ENCODE assay signal across 8 mouse cellular contexts in the genomic region with DNA sequence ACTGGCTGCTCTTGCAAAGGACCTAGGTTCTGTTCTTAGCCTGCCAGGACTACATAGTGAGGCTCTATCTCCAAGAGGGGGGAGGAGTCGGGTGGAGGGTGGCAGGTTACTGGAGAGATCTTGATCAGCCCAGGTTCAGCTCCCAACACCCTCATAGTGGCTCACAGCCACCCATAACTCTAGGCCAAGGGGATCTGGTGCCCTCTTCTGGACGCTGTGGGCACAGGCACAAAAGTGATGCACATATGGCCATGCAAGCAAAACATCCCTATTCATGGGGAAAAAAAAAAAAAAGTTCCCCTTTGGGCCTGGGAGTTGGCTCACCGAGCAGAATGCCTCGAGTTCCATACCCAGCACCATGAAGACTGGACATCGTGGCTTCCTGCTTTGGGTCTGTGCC. TPM values are rescaled to one million over a fixed set of nuclear protein-coding genes. Genes with fewer than 3 reads are reported as not detected.
DNase-seq lines count a peak whose midpoint lies in the region; ATAC-seq and TF ChIP-seq lines count a peak whose summit lies in the region.

No protein-coding gene starts in this region.

- TF ChIP-seq CTCF in midbrain, postnatal 0 days (IDR thresholded peaks at IDR 0.05) = peak; percentile 62
- peak; percentile 73 for TF ChIP-seq CTCF in stomach, postnatal 0 days (IDR thresholded peaks at IDR 0.05; ENCODE audit: low read depth)

- peak; percentile 24 for DNase-seq in forebrain, embryonic 14.5 days (ENCODE audit: low spot score)
- no peak for DNase-seq in midbrain, postnatal 0 days (ENCODE audit: low spot score)
- DNase-seq in midbrain, embryonic 10.5 days (ENCODE audit: low spot score) = no peak
- peak; percentile 60 to 65 for DNase-seq in kidney, postnatal 4 days
- DNase-seq in stomach, postnatal 0 days (ENCODE audit: low spot score) = peak; percentile 47
- no peak for DNase-seq in right cerebral cortex, postnatal 4 days
- DNase-seq in layer of hippocampus, adult 9-10 months (ENCODE audit: low spot score) = no peak

- TF ChIP-seq EP300 in stomach, postnatal 0 days (optimal IDR thresholded peaks at IDR 0.05) = no peak

- no peak overlapping the region for H3K4me2 ChIP-seq in forebrain, embryonic 14.5 days (ENCODE audit: low read length)
- no peak overlapping the region for H3K4me2 ChIP-seq in forebrain, embryonic 13.5 days
- H3K4me2 ChIP-seq in midbrain, postnatal 0 days (ENCODE audit: low read depth, low read length, poor library complexity, severe bottlenecking) = no peak overlapping the region
- H3K4me2 ChIP-seq in stomach, postnatal 0 days (replicated peaks; ENCODE audit: low read depth) = no peak overlapping the region

- no peak overlapping the region for H3K27ac ChIP-seq in forebrain, embryonic 14.5 days (ENCODE audit: low read depth, low read length)
- no peak overlapping the region for H3K27ac ChIP-seq in forebrain, embryonic 13.5 days
- H3K27ac ChIP-seq in midbrain, postnatal 0 days (ENCODE audit: low read depth, low read length) = no peak overlapping the region
- no peak overlapping the region for H3K27ac ChIP-seq in midbrain, embryonic 10.5 days (replicated peaks)
- no peak overlapping the region for H3K27ac ChIP-seq in stomach, postnatal 0 days (replicated peaks)

- peaks cover 23% of the 10 kb centered on the region for H3K36me3 ChIP-seq in forebrain, embryonic 14.5 days (ENCODE audit: control insufficient read depth, insufficient read depth, low read length)
- H3K36me3 ChIP-seq in forebrain, embryonic 13.5 days (ENCODE audit: poor library complexity, severe bottlenecking) = peaks cover 23% of the 10 kb centered on the region
- peaks cover 19% of the 10 kb centered on the region for H3K36me3 ChIP-seq in midbrain, postnatal 0 days (ENCODE audit: insufficient read depth, low read length)
- H3K36me3 ChIP-seq in midbrain, embryonic 10.5 days = peaks cover 25% of the 10 kb centered on the region
- peaks cover 9% of the 10 kb centered on the region for H3K36me3 ChIP-seq in stomach, postnatal 0 days (ENCODE audit: control insufficient read depth, insufficient read depth, low read length)

- 39% methylated on average over 5 of the region's 5 CpGs for WGBS in forebrain, embryonic 14.5 days
- 39% methylated on average over 5 of the region's 5 CpGs for WGBS in forebrain, embryonic 13.5 days
- WGBS in midbrain, postnatal 0 days = 34% methylated on average over 5 of the region's 5 CpGs
- WGBS in midbrain, embryonic 10.5 days = 38% methylated on average over 5 of the region's 5 CpGs
- WGBS in stomach, postnatal 0 days = 36% methylated on average over 5 of the region's 5 CpGs

- no peaks in the 10 kb centered on the region for H3K9me3 ChIP-seq in forebrain, embryonic 14.5 days (replicated peaks; ENCODE audit: control insufficient read depth, low read length)
- no peaks in the 10 kb centered on the region for H3K9me3 ChIP-seq in forebrain, embryonic 13.5 days (replicated peaks)
- H3K9me3 ChIP-seq in midbrain, postnatal 0 days (ENCODE audit: low read length) = no peaks in the 10 kb centered on the region
- H3K9me3 ChIP-seq in midbrain, embryonic 10.5 days (replicated peaks) = no peaks in the 10 kb centered on the region
- H3K9me3 ChIP-seq in stomach, postnatal 0 days (ENCODE audit: control insufficient read depth, low read length) = no peaks in the 10 kb centered on the region

- no peak for ATAC-seq in forebrain, embryonic 14.5 days
- no peak for ATAC-seq in forebrain, embryonic 13.5 days
- no peak for ATAC-seq in midbrain, postnatal 0 days (ENCODE audit: low FRiP score)
- no peak for ATAC-seq in stomach, postnatal 0 days (ENCODE audit: low FRiP score, low TSS enrichment)

- no peak overlapping the region for H3K4me3 ChIP-seq in forebrain, embryonic 14.5 days (ENCODE audit: low read depth, low read length)
- no peak overlapping the region for H3K4me3 ChIP-seq in forebrain, embryonic 13.5 days
- H3K4me3 ChIP-seq in midbrain, postnatal 0 days (ENCODE audit: low read depth, low read length) = no peak overlapping the region
- H3K4me3 ChIP-seq in midbrain, embryonic 10.5 days = no peak overlapping the region
- H3K4me3 ChIP-seq in stomach, postnatal 0 days (ENCODE audit: low read depth, low read length) = no peak overlapping the region

- peaks cover 7% of the 10 kb centered on the region for H3K4me1 ChIP-seq in forebrain, embryonic 14.5 days (ENCODE audit: control insufficient read depth, insufficient read depth, low read length)
- H3K4me1 ChIP-seq in forebrain, embryonic 13.5 days = peaks cover 15% of the 10 kb centered on the region
- peaks cover 12% of the 10 kb centered on the region for H3K4me1 ChIP-seq in midbrain, postnatal 0 days (ENCODE audit: insufficient read depth, low read length)
- H3K4me1 ChIP-seq in midbrain, embryonic 10.5 days = peaks cover 43% of the 10 kb centered on the region
- peaks cover 5% of the 10 kb centered on the region; the same call in 1 of the 2 replicates for H3K4me1 ChIP-seq in stomach, postnatal 0 days (replicated peaks; ENCODE audit: control insufficient read depth, insufficient read depth)

- no peak overlapping the region for H3K9ac ChIP-seq in forebrain, embryonic 14.5 days (ENCODE audit: low read length)
- H3K9ac ChIP-seq in forebrain, embryonic 13.5 days = no peak overlapping the region
- H3K9ac ChIP-seq in midbrain, postnatal 0 days (replicated peaks; ENCODE audit: low read length, poor library complexity, severe bottlenecking) = no peak overlapping the region
- H3K9ac ChIP-seq in stomach, postnatal 0 days (ENCODE audit: low read length) = no peak overlapping the region

- no peaks in the 10 kb centered on the region for H3K27me3 ChIP-seq in forebrain, embryonic 14.5 days (replicated peaks; ENCODE audit: control insufficient read depth, insufficient read depth, low read length)
- no peaks in the 10 kb centered on the region for H3K27me3 ChIP-seq in forebrain, embryonic 13.5 days
- no peaks in the 10 kb centered on the region for H3K27me3 ChIP-seq in midbrain, postnatal 0 days (ENCODE audit: insufficient read depth, low read length)
- H3K27me3 ChIP-seq in midbrain, embryonic 10.5 days (ENCODE audit: low read depth, poor library complexity, severe bottlenecking) = no peaks in the 10 kb centered on the region
- no peaks in the 10 kb centered on the region for H3K27me3 ChIP-seq in stomach, postnatal 0 days (ENCODE audit: control insufficient read depth, insufficient read depth, low read length)

RNA-seq across cellular contexts. Expression of a gene that starts 0.8 kb away (rescaled TPM):
- polyA plus RNA-seq in forebrain, embryonic 14.5 days (2014; fragmentation: Nextera tagmentation; extraction: Ambion mirVana) = 35.9 and 39.9 TPM in 2 replicates
- 39.4 and 43.4 TPM in 2 replicates for polyA plus RNA-seq in forebrain, embryonic 13.5 days (2015; fragmentation: Nextera tagmentation; extraction: Ambion mirVana)
- 36.5 and 40.7 TPM in 2 replicates for total RNA-seq in midbrain, postnatal 0 days (2014; rRNA removed)
- polyA plus RNA-seq in midbrain, postnatal 0 days (2015; fragmentation: Nextera tagmentation; extraction: Ambion mirVana) = 36.1 and 39.6 TPM in 2 replicates
- polyA plus RNA-seq in midbrain, embryonic 10.5 days (2016; fragmentation: Nextera tagmentation; extraction: Ambion mirVana) = 43.9 and 45.8 TPM in 2 replicates
- polyA plus RNA-seq in stomach, postnatal 0 days (2015; fragmentation: Nextera tagmentation; extraction: Ambion mirVana) = 17.2 and 19.6 TPM in 2 replicates

RNA-seq across cellular contexts. Expression of a gene that starts 5.5 kb away (rescaled TPM):
- 2.9 and 3.0 TPM in 2 replicates for polyA plus RNA-seq in forebrain, embryonic 14.5 days (2014; fragmentation: Nextera tagmentation; extraction: Ambion mirVana)
- 1.8 and 3.0 TPM in 2 replicates for polyA plus RNA-seq in forebrain, embryonic 13.5 days (2015; fragmentation: Nextera tagmentation; extraction: Ambion mirVana)
- total RNA-seq in midbrain, postnatal 0 days (2014; rRNA removed) = 4.4 and 12.5 TPM in 2 replicates
- polyA plus RNA-seq in midbrain, postnatal 0 days (2015; fragmentation: Nextera tagmentation; extraction: Ambion mirVana) = 3.0 and 5.1 TPM in 2 replicates
- 22.3 and 29.5 TPM in 2 replicates for polyA plus RNA-seq in midbrain, embryonic 10.5 days (2016; fragmentation: Nextera tagmentation; extraction: Ambion mirVana)
- 1.8 and 2.0 TPM in 2 replicates for polyA plus RNA-seq in stomach, postnatal 0 days (2015; fragmentation: Nextera tagmentation; extraction: Ambion mirVana)

RNA-seq across cellular contexts. Expression of a gene that starts 21.7 kb away (rescaled TPM):
- polyA plus RNA-seq in forebrain, embryonic 14.5 days (2014; fragmentation: Nextera tagmentation; extraction: Ambion mirVana) = 128 and 139 TPM in 2 replicates
- polyA plus RNA-seq in forebrain, embryonic 13.5 days (2015; fragmentation: Nextera tagmentation; extraction: Ambion mirVana) = 120 and 127 TPM in 2 replicates
- total RNA-seq in midbrain, postnatal 0 days (2014; rRNA removed) = 62.2 and 74.1 TPM in 2 replicates
- 90.3 and 104 TPM in 2 replicates for polyA plus RNA-seq in midbrain, postnatal 0 days (2015; fragmentation: Nextera tagmentation; extraction: Ambion mirVana)
- 126 and 127 TPM in 2 replicates for polyA plus RNA-seq in midbrain, embryonic 10.5 days (2016; fragmentation: Nextera tagmentation; extraction: Ambion mirVana)
- 52.4 and 53.3 TPM in 2 replicates for polyA plus RNA-seq in stomach, postnatal 0 days (2015; fragmentation: Nextera tagmentation; extraction: Ambion mirVana)

RNA-seq across cellular contexts. Expression of a gene that starts 25.9 kb away (rescaled TPM):
- polyA plus RNA-seq in forebrain, embryonic 14.5 days (2014; fragmentation: Nextera tagmentation; extraction: Ambion mirVana) = 2.4 and 2.7 TPM in 2 replicates
- polyA plus RNA-seq in forebrain, embryonic 13.5 days (2015; fragmentation: Nextera tagmentation; extraction: Ambion mirVana) = 3.8 and 4.5 TPM in 2 replicates
- total RNA-seq in midbrain, postnatal 0 days (2014; rRNA removed) = 2.4 TPM in 1 of 2 replicates, not detected in the other
- 1.2 and 1.5 TPM in 2 replicates for polyA plus RNA-seq in midbrain, postnatal 0 days (2015; fragmentation: Nextera tagmentation; extraction: Ambion mirVana)
- polyA plus RNA-seq in midbrain, embryonic 10.5 days (2016; fragmentation: Nextera tagmentation; extraction: Ambion mirVana) = 3.5 and 4.0 TPM in 2 replicates
- polyA plus RNA-seq in stomach, postnatal 0 days (2015; fragmentation: Nextera tagmentation; extraction: Ambion mirVana) = 2.0 and 2.5 TPM in 2 replicates

Comparison
In these comparisons a context has a peak if more than half of its experiments do, and no peak if none do; other contexts are left out.
1. DNase-seq: peak in forebrain, embryonic 14.5 days (single experiment), kidney, postnatal 4 days (2 of 2) and stomach, postnatal 0 days (single experiment); none in midbrain, postnatal 0 days (single experiment), midbrain, embryonic 10.5 days (single experiment), right cerebral cortex, postnatal 4 days (single experiment) and layer of hippocampus, adult 9-10 months (single experiment).